Mouse (Mus musculus): Measurements from ENCODE around the gene Gzmf.
"Not testable (repeated sequence)": the region's sequence is repeated elsewhere in the genome, so short reads cannot be mapped to it uniquely, and the experiment has no call there.

GRCm38 (mm10) chr14:56159479-56159878, 51.7 kb downstream of the Gzmf start, which contains the start of gene Gzmg:
- not testable (repeated sequence) for TF ChIP-seq CTCF (IDR thresholded peaks at IDR 0.05; ENCODE audit: borderline replicate concordance, control insufficient read depth, extremely low read depth, insufficient read depth, low read length, poor library complexity); POLR2A (IDR thresholded peaks at IDR 0.05; ENCODE audit: control insufficient read depth, extremely low read depth, insufficient read depth, low read length, poor library complexity)

Data from thymus, adult 2 months (tissue).